Mouse (Mus musculus): ENCODE measurements at regions not wholly inside any gene's neighbourhood (a gene's known extent, or its start where the extent isn't known, plus 50 kb on each side); places are given as distances from the start of the nearest gene placed in this dataset.

- no peak for TF ChIP-seq CTCF (IDR thresholded peaks at IDR 0.05; ENCODE audit: control insufficient read depth, insufficient read depth, insufficient read length)
- TF ChIP-seq USF1 (IDR thresholded peaks at IDR 0.05; ENCODE audit: low read depth), result no peak
- TF ChIP-seq MAX (IDR thresholded peaks at IDR 0.05), result no peak
- TF ChIP-seq MYOG (IDR thresholded peaks at IDR 0.05; ENCODE audit: control insufficient read depth, extremely low read depth, insufficient read length), result no peak
Observed at GRCm38 (mm10) chr1:151263830-151264229, 53.9 kb downstream of the Gm47996 start.

Data from C2C12 (cell line).